Mouse (Mus musculus): ENCODE measurements around the gene Ccdc85b.

DNA sequence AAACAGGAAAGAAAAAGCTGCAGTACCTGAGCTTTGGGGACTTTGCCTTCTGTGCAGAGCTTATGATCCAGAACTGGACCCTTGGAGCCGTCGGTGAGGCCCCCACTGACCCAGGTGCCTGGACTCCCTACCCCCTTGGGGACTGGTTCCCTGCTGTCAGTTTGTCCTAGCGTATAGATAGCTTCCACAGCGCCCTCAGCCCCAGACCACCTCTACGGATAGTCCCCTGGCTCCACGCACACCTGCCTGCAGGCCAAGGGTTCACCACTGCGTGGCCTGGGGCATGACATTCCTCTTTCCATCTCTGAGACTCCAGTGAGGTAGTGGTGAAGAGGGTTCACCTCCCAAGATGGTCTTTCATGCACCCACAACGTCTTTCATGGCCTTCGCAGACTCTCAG is 5.5 kb upstream of the Ccdc85b start:
- TF ChIP-seq MAFK (IDR thresholded peaks at IDR 0.05; ENCODE audit: borderline replicate concordance, low read depth, low read length) (no peak), POLR2A (IDR thresholded peaks at IDR 0.05; ENCODE audit: control insufficient read depth in 1 of 2, insufficient read depth in 1 of 2, low read depth in 1 of 2, low read length in 2 of 2, poor library complexity in 1 of 2) (no peak), ZC3H11A (IDR thresholded peaks at IDR 0.05; ENCODE audit: low read depth, low read length) (no peak), E2F4 (IDR thresholded peaks at IDR 0.05; ENCODE audit: borderline replicate concordance, low read depth, low read length) (no peak), CTCF (IDR thresholded peaks at IDR 0.05 in 2 of 3, conservative IDR thresholded peaks at IDR 0.05 in 1 of 3; ENCODE audit: control insufficient read depth in 1 of 3, insufficient read depth in 1 of 3, low read depth in 2 of 3, low read length in 3 of 3, poor library complexity in 1 of 3, severe bottlenecking in 1 of 3) (no peak), MYC (IDR thresholded peaks at IDR 0.05; ENCODE audit: low read depth, low read length) (no peak), BHLHE40 (IDR thresholded peaks at IDR 0.05; ENCODE audit: borderline replicate concordance, low read depth, low read length) (no peak), EP300 (IDR thresholded peaks at IDR 0.05; ENCODE audit: low read depth in 1 of 2, low read length in 2 of 2) (no peak), SMC3 (IDR thresholded peaks at IDR 0.05; ENCODE audit: low read depth, low read length) (no peak)

Data from MEL (cell line).